Mouse (Mus musculus) testis, postnatal 14 days (tissue): ENCODE data around the gene Hist1h2bf.
"Not testable (repeated sequence)": the region's sequence is repeated elsewhere in the genome, so short reads cannot be mapped to it uniquely, and the experiment has no call there.

Source experiments
- DNase-seq: peaks from one replicate; pipeline ENCODE4 v3.0.0; 2021; ENCODE audit warnings: low spot score

Gene Hist1h2bf

DNA sequence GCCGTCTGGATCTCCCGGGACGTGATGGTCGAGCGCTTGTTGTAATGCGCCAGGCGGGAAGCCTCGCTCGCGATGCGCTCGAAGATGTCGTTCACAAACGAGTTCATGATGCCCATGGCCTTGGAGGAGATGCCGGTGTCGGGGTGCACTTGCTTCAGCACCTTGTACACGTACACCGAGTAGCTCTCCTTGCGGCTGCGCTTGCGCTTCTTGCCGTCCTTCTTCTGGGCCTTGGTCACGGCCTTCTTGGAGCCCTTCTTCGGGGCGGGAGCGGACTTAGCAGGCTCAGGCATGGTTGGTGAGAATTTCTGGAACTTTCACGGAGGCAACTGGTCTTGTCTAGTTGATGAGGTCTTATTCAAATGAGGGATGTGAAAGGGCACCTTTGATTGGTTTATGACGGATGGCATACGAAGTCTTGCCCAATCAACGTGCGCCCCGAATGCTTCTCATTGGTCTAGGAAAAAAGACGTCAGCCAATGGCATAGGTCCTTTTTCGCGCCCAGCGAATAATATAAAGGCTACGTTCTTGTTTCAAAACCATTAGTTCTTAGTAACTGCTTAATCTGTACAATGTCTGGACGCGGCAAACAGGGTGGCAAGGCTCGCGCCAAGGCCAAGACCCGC lies at the start of gene Hist1h2bf, which contains the start of gene Hist1h2ad:
Hist1h2bf (minus strand) TSS at position 299 of the 627 bp plus-strand sequence.
Hist1h2ad (plus strand) TSS at position 484 of the 627 bp plus-strand sequence.
- peak; percentile 93 for DNase-seq

DNA sequence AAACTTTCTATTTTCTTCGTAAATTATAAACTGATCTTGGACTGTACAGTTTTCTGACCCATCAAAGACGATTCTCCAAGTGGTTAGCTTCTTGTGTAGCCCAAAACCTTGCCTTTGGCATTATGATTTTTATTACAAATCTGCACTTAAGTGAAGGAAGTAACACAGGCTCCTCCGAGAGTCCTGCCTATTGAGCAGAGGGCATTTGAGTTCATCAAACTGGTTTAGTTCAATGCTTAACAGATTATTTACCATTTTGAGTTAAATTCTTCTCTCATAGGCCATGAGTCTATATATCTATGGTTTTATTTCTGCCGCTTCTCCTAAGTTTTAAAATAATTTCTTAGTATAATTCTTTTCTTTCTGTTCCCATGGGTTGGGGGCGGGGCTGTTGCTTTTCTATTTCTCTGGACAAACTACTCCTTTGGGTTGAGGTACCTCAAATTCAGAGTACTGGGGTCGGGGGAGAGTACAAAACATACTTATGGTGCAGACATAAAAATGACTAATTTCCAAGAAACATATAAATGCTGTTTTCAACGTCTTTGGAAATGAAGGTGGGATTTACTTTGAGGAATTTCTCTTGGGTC lies 49.0 kb upstream of the Hist1h2bf start:
- DNase-seq: no peak

DNA sequence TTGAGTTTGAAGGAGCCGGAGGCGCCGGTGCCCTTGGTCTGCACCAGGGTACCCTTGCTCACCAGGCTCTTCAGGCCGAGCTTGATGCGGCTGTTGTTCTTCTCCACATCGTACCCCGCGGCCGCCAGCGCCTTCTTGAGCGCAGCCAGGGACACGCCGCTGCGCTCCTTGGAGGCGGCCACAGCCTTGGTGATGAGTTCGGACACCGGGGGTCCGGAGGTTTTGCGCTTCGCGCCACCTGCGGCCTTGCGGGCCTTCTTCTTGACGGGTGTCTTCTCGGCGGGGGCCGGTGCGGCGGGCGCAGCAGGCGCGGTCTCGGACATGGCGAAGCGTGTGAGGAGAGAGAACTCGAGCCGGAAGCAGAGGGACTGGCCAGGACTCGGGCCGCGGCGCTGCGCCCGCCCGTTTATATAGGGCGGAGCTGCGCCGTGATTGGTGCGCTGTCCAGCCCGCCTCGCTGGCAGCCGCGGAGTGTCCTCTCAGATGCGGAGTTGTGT lies 48.2 kb upstream of the Hist1h2bf start, which contains the start of gene Hist1h1e:
Hist1h1e (minus strand) TSS at position 384 of the 497 bp plus-strand sequence.
- peak; percentile 87 for DNase-seq

DNA sequence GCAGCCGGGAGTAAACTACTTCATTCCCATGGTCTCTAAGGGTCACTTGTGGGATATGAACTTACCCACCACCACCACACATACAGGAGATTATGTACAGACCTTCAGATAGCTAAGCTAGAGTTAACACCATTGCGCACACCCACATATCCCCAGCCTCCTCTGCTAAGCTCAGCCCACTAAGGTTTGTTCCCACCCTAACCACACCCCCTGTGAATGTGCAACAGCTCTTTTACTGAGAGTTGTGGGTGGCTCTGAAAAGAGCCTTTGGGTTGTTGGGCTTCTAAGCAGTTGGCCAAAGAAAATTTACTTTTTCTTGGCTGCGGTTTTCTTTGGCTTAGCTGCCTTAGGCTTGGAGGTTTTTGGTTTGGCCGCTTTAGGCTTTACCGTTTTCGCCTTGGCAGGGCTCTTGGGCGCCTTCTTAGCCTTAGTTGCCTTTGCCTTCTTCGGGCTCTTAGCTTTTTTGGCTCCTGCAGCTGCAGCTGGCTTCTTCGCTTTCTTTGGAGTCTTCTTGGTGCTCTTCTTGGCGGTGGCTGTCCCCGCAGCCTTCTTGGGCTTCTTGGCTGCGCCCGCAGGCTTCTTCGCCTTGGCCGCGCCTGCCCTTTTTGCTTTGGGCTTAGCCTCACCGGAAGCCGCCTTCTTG lies 47.7 kb upstream of the Hist1h2bf start:
- peak; percentile 78 for DNase-seq

DNA sequence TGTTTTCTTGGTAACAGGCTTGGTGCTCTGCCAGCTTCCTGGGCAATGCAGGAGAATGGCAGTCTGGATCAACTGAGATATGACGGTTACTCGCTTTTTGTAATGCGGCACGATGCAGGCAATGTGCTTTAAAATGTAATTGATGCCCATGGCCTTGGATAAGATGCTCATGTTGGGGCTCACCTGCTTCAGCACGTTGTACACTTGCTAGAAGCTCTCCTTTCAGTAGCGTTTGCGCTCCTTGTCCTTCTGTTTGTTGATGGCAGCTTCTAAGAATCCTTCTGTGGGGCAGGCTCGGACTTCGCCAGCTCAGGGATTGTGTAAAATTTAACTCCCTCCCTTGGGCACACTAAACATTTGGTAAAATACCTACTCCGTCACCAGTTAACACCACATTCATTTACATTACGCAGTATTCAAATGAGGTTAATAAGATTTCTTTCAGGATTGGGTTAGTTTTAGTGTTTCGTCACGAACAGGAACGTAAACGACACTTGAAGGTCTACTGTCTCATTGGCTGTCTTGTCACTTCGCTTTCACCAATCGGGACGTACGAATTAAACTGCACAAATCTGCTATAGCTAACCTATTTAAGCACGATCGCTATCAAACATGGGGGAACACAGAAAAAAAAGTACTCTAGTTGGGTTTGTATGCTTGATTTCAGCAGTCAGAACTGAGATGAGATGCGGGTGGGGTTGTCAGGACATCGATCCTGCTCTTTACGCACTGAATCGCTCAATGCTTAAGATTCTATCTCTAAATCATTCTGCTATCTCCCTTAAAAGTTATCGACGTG lies 46.9 kb upstream of the Hist1h2bf start, which contains the start of gene Hist1h2be:
Hist1h2be (minus strand) TSS at position 392 of the 799 bp plus-strand sequence.
- peak; percentile 47 for DNase-seq

DNA sequence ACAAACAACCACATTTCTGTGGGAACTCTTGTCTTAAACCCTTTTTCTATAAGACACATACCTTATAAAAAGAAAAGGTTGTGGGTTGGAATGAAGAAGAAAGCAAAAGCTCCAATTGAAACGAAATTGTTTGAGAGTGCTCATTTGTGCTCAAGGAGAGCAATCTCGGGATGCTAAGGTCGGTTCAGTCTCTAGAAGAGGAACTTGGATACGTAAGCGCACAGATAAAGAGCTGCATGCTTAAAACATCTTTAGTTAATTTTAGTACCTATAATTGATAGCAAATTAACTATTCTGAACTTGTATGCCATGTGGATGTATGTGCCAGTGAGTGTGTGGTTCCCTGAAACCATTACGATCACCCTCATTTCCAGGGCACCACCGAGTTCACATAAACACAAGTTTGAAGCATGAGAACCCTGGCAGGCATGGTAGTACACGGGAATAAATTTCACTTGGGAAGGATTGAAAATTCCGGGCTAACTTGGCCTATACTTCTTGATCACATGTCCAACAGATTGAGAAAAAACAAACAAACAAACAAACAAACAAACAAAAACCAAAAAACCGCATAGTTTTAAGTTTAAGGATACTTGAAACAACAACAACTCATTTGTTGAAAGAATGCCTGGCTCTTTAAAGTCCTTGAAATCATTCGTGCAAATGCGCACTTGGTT lies 46.2 kb upstream of the Hist1h2bf start:
- no peak for DNase-seq

DNA sequence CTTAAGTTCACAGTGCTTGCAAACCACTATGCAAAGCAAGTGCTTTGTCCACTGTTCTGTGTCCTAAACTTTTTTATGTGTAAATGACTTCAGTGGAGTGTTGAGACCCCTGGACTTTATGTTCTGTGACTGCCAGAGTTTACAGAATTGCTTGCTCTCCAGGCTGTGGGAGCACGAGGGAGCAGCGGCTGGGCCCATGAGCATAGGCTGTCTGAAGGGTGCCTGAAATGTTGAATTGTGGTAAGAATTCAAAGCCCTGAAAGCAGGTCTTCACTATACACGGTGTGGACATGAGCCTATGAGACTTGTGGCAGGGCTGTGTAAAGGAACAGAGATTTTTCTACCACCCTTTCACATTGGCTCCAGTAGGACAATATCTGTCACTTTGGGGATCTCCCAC lies 37.6 kb upstream of the Hist1h2bf start:
- DNase-seq: no peak

DNA sequence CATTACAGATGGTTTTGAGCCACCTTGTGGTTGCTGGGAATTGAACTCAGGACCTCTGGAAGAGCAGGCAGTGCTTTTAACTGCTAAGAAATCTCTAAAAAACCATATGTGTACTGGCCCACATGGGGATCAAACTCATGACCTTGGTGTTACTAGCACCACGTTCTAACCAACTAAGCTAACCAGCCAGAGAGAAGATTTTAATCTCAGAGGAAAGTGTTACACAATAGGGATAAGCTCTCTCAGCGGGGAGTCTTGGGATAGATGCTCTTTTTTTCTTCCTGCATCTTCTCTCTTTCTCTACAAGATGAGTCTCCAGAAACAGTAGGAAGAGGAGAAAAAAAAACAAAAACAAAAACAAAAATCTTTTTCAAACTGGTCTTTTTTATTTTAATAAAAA lies 36.4 kb upstream of the Hist1h2bf start:
- DNase-seq: no peak

DNA sequence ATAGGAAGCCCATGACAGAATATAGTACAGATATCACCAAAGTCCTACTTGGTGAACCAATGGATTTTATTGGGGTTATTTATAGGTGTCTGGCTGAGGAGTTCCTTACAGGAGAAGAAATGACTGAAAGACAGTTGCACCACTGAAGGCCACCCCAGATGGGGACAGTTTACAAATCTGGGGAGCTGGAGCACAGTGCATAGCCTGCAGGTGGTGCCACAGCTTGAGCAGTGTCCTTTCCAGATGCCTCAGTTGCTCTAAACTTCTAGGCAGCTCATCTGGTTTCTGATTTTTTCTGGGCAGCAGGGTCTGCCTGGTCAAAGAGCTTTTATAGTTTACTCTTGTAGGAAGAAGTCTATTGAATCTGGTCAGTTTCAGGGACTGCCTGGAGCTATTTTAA lies 35.8 kb upstream of the Hist1h2bf start:
- DNase-seq: no peak

DNA sequence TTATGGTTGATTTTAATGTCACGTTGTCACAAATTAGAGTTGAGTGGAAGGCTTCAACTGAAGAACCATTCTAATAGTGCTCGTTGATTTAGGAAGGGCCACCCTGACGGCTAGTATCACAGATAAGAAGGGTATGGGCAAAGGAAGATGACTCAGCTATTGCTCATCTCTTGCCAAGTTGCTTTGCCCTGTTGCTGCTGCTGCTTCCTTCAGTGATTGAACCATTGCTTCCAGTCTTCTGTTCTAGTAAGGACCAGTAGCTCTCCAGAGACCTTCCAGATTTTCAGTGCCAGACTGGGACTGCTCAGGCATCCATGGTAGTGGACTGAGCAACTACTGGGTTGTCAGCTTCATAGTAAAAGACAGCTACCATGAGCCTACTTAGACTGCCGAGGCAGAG lies 35.2 kb upstream of the Hist1h2bf start:
- DNase-seq: no peak

DNA sequence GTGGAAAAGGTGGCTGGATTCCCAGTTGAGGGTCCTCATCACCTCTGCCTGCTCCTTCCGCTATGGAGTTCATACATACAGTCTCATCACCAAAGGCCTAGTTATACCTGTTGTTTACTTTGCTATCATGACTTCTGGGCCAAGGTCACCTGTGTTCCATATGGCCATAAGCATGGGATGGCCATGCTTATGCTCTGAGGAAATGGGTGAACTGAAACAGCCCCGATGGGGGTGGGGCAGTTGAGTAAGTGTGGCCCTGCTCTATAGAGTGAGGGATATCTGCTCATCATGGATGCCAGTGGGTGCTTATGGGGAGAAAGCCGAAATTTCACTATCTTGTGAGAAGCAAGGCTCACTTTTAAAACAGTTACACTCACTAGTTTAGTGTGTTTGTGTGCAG lies 31.1 kb upstream of the Hist1h2bf start:
- no peak for DNase-seq

DNA sequence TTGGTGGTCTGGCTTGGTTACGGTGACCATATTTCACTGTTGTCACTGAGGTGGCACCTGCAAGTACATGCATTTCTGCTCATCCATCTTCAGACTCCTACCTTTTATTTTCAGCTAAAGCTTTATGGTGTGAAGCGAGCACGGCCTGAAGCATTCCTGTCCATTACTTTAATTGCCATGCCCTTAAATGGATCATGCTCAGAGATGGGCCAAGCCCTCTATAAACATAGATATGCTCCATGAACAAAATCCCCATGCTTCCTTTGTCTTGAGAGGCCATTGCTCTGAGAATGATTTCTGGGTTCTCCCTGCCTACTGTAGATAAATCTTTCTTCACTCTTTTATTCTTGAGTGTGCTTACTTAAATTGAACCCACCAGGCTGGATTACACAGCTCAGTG lies 30.5 kb upstream of the Hist1h2bf start:
- DNase-seq: no peak

DNA sequence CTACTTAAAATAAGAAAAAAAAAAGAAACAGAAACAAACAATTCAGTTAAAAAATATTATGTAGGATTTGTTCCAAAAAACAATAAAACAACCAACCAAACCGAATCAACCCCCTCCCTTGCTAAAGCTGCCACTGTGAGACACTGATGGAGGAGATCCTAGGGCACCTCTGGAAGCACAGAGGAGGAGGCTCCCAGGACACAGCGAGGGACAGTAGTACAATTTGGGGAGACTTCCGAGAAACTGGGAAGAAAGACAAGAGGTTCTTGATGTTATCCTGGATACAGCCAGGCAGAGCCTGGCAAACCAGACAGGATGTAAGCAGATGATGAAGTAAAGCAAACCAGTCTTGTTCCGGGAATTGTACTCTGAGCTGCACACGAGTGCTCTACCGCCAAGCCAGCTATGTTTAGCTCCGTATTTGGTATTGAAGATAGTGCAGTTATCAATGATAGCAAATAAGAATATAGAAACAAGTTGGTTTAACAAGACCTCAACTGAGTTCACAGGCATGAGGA lies 29.2 kb upstream of the Hist1h2bf start:
- DNase-seq: no peak

DNA sequence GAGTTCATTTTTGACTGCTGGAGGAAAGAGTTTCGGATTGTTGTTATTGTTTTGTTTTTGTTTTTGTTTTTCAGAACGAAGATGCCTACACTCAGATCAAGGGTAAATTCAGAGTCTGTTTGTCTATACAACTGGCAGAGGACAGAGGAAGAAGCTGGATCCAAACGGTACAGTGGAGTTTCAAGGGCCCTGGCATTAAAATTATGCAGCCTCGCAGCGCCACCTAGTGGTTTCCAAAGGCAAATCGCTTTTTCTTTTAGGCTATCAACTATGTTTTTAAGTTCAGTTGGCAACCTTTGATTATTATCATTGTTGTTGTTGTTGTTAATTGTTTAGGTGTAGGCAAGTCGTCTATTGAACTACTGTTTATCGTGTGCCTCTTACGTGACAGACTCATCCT lies 24.0 kb upstream of the Hist1h2bf start:
- peak; percentile 53 for DNase-seq

DNA sequence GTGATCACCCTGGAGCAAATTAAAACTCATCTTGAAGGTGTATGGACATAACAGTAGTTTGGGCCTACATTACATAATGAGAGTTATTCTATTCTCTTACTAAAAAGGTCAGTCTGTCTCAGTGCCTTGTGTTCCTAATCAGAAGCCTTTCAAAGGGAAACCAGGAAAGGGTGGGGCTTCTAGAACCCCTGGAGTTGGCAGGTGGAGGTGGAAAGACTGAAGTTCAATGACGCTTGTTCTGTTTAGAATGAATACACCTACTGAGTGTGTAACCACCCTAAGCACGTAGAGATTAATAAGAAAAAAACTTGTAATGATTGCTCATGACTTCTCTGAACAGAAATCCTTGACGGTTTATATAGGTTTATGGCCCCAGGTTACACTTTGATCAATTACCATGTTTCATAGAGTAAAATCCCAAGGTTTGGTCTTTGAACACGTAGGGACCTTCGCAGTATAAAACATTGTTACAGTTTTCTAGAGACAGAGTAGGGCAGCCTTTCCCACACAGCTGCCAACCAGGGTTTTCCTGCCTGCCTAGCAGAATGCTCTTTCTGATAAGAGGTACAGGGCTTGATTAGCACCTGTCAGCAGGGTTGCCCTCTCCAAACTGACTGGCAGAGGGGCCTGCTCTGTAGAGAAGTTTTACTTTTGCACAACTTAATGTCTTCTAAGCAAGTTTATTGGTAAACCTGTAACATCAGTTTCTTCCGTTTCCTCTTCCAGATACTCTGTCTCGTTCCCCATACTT lies 21.8 kb upstream of the Hist1h2bf start:
- no peak for DNase-seq

DNA sequence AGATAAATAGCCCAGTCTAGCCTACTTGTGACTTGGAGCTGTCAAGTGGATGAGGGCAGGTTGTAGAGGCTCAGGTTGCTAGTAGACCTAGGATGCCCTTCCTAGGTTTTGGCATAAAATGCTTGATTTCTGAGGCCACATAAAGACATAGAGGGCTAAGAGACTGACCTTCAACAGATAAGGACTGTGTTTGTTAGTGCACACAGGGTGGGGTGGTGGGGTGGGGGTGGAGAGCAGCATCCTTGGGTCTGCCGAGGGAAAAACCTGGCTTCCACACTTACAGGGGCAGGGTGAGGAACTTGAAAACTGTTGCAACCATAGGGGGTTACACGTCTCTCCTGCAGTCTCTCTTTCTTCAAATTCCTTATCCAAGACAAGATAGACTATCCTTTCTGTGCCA lies 21.2 kb upstream of the Hist1h2bf start:
- DNase-seq: no peak

DNA sequence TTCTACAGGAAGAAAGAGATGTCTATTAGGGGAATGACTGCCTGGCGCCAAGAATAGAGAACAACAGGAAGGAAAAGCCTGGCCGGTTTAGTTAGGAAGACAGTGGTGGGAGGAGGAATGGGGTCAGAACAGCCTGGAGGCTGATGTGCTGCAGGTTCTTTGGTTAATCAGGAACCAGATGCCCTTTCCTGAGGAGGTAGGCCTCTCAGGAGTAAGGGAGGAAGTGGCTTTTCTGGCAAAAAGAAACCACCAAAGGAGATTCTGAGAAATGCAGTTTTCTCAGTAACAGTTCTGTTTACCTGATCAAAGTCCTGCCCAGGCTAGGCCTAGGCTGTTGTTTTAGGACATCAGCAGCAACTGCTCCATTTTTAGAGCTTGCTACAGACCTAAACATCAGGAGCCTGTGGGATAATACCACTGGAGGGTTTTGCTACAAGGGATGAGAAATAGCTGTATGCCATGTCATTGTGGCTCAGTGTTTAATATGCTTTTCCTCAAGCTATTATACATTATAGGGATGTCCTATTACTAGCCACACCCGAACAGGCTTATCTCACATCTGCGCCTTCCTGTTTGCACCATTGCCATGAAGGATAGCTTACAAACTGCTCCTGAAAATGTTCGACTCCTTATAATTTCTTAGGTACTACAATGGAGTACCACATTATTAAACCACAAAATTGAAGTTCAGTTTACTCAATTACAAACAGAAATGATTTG lies 19.2 kb upstream of the Hist1h2bf start:
- DNase-seq: no peak

DNA sequence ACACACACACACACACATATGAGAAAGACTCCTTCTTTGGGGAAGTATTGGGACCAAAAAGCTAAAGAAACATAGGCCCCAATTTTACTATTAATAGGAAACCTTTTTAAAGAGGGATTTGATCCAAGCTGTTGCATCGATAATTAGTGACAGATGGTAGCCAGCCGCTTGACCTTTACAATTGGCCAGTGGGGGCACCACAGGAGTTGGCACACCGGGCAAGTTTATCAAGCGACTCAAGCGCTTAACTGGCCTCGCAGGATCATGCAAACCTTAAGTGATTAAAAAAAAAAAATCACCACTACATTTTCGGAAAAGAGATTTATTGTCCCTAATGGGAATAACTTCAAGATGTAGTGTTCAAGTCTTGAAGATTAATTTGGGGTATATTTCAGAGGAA lies 18.6 kb upstream of the Hist1h2bf start:
- DNase-seq: no peak

DNA sequence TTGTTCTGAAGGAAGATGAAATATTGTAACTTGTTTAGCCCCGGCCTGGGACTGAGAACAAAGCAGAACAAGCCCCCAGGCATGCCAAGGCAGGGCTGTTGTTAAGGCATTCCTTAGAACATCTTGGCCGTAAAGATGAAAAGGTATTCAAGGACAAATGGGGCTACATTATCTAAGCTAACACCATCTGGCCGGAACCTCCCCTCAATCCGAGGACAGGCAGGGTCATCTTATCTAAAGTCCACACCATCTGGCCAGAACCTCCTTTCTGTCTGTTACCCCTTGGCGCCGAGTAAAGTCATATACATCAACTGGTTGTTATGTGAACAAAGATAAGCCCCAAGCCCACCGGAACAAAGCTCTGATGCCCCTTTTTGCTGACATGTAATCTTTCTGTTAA lies 17.9 kb upstream of the Hist1h2bf start:
- not testable (repeated sequence) for DNase-seq

DNA sequence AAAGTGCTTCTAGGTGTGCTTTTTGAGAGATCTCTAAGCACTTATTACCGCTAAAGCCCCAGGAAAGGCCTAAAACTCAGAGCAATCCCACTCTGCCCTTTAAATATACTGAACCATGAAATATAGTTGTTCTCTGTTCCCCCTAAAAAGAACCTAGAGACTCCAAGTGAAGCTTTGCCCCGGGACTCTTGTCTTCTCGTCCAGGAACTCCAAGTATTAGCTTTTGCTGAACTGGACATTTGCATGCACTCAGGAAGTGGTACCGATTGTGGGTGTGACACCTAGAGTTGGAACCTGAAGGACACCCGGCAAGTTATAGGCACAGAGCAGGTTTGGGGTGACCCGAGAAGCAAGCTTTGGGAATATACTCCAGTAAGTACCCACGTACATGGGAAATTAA lies 17.2 kb upstream of the Hist1h2bf start:
- DNase-seq: no peak
